Mouse (Mus musculus) embryo, embryonic 11.5 days (tissue): ENCODE data around the gene Sema4f.

Source experiments
- DNase-seq: peaks from one replicate; pipeline ENCODE4 v3.0.0-alpha.2; 2012; ENCODE audit warnings: low read depth, low spot score

Sema4f gene

DNA sequence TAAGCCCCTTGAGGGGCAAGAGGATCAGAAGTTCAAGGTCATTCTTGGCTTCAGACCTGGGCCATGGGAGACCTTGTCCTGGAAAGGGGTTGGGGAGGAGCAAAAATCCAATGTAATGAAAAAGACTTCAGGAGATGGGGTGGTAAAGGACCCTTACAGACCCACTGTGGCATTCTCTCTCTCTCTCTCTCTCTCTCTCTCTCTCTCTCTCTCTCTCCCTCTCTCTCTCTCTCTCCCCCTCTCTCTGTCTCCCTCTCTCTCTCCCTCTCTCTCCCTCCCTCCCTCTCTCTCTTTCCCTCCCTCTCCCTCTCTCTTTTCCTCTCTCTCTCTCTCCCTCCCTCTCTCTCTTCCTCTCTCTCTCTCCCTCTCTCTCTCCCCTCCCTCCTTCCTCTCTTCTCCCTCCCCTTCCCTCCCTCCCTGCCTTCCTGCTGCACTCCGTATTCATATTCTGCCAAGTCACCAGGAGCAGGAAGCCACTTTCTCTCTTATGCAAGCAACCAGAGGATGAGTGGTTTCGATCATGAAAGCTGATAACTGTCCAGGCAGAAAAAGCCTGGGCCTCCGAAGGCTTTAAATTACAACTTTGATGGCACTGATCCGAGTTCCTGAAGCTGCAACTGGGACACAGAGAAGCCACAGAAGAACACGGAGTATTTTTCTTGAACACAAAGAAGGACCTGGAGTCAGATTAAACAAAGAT lies 67.8 kb downstream of the Sema4f start:
- DNase-seq: no peak

DNA sequence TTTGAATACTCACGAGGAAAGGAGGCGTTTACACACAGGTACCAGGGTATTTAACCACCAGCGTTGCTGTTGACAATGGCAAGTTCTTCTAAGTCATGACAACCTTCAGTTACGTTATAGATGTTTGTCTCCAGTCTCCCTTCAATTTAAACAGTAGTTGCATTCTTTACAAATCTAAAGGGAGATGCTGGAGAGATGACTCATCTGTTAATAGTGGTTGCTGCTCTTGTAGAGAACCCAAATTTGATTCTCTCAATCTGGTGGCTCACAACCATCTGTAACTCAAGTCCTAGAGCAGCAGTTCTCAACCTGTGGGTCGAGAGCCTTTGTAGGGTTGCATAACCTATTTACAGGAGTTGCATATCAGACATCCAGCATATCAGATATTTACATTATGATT lies 71.1 kb downstream of the Sema4f start:
- no peak for DNase-seq

DNA sequence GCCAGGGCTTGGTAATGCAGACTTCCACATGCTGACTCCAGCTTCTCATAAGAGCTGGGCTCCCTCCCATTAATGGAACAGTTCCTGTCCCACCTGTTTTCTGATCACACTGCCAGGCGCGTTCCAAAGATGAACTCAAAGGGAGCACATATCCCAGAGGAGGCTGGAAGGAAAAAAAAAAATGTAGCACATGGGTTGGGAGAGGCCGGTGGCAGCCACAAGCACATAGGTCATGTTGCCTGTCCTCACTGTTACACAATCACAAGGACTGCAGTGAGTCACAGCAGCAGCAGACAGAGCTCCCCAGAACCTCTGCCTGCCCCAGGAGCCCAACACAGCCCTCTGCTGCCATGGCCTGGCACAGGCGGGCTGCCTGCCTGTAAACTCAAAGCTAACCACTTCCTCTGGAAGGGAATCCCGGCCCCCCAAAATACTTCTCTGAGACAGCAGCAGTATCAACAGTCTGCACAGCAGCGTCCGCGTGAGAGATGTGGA lies 76.1 kb downstream of the Sema4f start:
- no peak for DNase-seq

DNA sequence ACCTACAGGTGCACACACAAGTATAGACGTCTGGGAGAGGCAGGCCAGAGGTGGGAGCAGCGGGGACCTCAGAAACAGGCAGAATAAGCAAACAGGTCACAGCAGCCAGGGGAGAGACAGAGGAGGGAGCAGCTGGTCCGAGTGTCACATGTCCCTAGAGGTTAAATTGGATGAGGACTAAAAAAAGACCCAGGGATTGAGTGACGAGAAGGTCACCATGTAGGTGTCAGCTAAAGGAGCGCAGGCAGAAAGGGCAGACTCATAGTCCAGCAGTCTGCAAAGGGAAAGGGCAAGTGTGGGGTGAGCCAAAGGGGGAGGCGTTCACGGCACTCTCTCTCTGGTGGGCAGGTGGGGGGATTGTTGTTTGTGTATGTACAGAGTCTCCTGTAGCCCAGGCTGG lies 77.1 kb downstream of the Sema4f start:
- DNase-seq: no peak

DNA sequence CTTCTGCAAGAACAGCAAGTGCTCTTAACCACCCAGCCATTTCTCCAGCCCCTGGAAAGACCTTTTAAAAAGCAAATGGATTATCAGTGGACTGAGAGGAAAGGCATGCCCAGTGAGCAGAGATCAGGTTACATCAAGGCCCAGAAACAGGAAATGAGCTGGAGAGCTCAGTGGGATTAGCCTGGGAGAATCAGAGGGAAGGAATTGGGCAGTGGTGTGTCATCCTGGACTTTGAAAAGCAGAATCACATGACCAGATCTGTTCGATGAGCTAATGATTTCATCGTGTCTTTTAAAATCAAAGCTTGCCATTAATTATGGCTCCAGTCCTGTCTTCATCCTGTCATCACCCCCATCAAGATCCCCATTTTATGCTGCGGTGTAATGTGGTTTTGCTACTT lies 77.5 kb downstream of the Sema4f start:
- DNase-seq: peak; percentile 14
